Mouse (Mus musculus) olfactory bulb, adult 2 months (tissue): ENCODE results near the gene Hexa. TPM values are rescaled to one million over a fixed set of nuclear protein-coding genes. Genes with fewer than 3 reads are reported as not detected.

Source experiments
- H3K27ac ChIP-seq: fragments of 200-500 bp; 2 replicates; pipeline ENCODE4 v1.5.1; 2012; ENCODE audit warnings: low read depth, low read length; ENCODE audit not compliant: insufficient read depth
- H3K4me1 ChIP-seq: fragments of 200-500 bp; 2 replicates; pipeline ENCODE4 v1.6.1; 2012; ENCODE audit warnings: low read length; ENCODE audit not compliant: control insufficient read depth, insufficient read depth
- H3K4me3 ChIP-seq: fragments of 200-500 bp; 2 replicates; pipeline ENCODE4 v1.5.1; 2012; ENCODE audit warnings: mild to moderate bottlenecking, low read depth, low read length, moderate library complexity; ENCODE audit not compliant: insufficient read depth
- CTCF ChIP-seq: fragments of 200-500 bp; IDR thresholded peaks from 2 replicates; pipeline ENCODE4 v1.5.1; 2012; ENCODE audit warnings: low read depth, mild to moderate bottlenecking, low read length, moderate library complexity; ENCODE audit not compliant: insufficient read depth
- POLR2A ChIP-seq: fragments of 200-500 bp; IDR thresholded peaks from 2 replicates; pipeline ENCODE4 v1.6.1; 2012; ENCODE audit warnings: mild to moderate bottlenecking, low read depth, low read length, moderate library complexity; ENCODE audit not compliant: insufficient read depth
- WGBS: fragments of 180-500 bp; shearing (Covaris S2); methylation state at CpG from one replicate; pipeline ENCODE4 v1.1.7; 2018; 5-methylcytosine and 5-hydroxymethylcytosine counted together
- polyA plus RNA-seq: library from polyadenylated mRNA; stranded (reverse); fragments of >200 nt; gene quantifications from 2 replicates; pipeline ENCODE4 v1.2.4, GENCODE M21; 2012; ENCODE audit warnings: low replicate concordance; ENCODE audit not compliant: missing spikeins, insufficient read depth, insufficient read length

Gene Hexa
- polyA plus RNA-seq, 1 experiment, result not detected

DNA sequence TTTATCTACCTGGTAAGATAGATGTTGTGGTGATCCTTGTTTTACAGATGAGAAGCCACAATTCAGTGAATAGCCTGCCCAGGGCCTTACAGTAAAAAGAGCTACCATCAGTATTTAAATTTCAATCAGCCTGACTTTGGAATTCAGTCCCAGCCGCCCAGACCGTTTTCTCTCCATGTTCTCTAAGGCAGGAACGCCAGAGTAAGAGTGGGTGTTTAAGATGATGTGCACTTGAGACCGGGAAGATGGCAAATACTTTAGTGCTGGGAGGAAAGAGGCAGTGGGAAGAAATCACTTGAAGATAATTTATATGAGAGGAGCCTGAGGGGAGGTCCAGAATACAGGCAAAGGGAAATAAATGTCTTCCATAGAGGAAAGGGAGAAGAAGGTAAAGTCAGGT lies 10.7 kb downstream of the Hexa start:
- peaks cover 12% of the 10 kb centered on the region for H3K4me1 ChIP-seq
- no peak overlapping the region for H3K27ac ChIP-seq
- no peak overlapping the region for H3K4me3 ChIP-seq
- TF ChIP-seq POLR2A (no peak), CTCF (no peak)
- 41% methylated on average over 4 of the region's 4 CpGs for WGBS

DNA sequence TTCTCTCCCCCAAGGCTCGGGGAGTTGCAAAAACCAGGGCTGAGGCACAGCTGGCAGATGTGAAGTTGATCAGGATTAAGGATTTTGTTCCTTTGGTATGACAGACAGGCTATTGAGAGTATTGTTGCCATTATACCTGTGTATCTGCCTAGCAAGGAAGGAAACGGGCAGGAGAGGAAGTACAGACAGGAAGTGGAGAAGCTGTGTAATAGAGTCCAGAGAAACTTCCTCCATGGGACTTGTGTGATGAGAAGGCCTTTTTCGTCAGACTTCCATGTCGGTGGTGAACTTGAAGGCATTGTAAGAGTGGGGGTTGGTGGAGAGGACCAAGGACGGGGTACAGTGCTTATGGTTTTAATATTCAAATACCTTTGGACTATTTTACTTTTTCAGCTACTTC lies 11.7 kb downstream of the Hexa start:
- no peak for TF ChIP-seq POLR2A
- Histone ChIP-seq H3K27ac (no peak overlapping the region), H3K4me1 (peaks cover 15% of the 10 kb centered on the region), H3K4me3 (no peak overlapping the region)
- WGBS, result 81% methylated on average over 5 of the region's 5 CpGs

DNA sequence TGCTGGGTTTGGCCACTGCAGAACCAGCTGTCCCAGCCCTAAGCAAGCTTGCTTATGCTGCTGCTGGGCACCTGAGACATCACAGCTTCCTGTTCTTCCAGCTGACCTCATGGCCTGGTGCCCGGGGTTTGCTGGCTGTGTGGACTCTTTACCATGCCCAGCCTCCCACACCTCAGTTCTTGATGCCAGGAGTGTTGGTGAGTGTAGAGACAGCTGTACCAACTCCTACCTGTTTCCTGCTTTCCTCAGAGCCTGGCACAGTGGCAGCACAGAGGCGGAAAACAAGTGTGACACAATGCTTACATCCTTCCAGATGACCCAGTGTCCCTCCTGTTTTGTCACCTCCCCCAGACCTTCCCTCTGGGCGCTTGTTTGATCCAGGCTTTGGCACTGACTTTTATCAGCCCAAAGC lies 12.3 kb downstream of the Hexa start:
- Histone ChIP-seq H3K4me3 (no peak overlapping the region), H3K27ac (no peak overlapping the region), H3K4me1 (peaks cover 13% of the 10 kb centered on the region)
- TF ChIP-seq CTCF (no peak), POLR2A (no peak)
- WGBS, result 69% methylated on average over 3 of the region's 3 CpGs

DNA sequence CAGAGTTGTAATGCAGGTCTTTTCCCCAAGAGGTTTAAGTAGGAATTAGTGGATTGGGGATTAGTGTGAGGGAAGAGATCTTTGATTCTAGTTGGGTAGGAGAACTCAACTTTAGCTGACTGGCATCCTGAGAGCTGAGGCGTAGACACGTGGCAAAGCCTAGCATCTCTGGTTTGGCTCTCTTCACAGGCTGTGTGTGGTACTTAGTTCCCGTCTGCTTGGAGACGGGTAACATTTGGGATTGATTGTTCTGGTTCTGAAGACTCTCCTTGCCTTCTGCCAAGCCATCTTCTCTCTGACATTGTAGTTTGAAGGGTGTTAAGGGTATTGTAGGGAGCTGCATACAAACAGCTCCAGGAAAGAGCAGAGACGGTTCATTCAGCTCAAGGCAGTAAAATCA lies 13.3 kb downstream of the Hexa start:
- 81% methylated on average over 5 of the region's 5 CpGs for WGBS
- H3K27ac ChIP-seq, result no peak overlapping the region

DNA sequence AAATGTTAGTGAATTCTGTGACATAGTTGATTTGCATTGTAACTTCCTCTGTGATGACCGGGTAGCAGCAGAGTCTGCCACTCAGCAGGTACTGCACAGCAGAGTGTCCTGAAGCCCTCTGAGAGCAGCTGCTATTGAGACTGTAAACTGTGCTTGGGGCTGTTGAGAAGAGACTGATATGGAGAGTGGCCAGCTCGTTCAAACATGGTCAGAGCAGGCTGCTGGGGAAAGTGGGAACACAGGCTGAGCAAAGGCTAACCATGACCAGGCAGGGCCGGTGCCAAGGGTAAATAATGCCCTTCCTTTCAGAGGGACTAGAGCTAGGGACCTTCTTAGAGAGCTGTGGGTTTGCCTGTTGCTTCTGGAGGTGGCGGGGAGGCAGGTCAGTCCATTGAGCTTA lies 14.4 kb downstream of the Hexa start:
- Histone ChIP-seq H3K4me1 (peaks cover 11% of the 10 kb centered on the region), H3K27ac (no peak overlapping the region), H3K4me3 (no peak overlapping the region)
- TF ChIP-seq POLR2A (no peak), CTCF (no peak)
- WGBS, result 69% methylated on average over 4 of the region's 4 CpGs

More for the DNA sequence above, 13.3 kb downstream of the Hexa start:
- TF ChIP-seq POLR2A (no peak), CTCF (no peak)
- H3K4me3 ChIP-seq, result no peak overlapping the region
- H3K4me1 ChIP-seq, result peaks cover 12% of the 10 kb centered on the region

DNA sequence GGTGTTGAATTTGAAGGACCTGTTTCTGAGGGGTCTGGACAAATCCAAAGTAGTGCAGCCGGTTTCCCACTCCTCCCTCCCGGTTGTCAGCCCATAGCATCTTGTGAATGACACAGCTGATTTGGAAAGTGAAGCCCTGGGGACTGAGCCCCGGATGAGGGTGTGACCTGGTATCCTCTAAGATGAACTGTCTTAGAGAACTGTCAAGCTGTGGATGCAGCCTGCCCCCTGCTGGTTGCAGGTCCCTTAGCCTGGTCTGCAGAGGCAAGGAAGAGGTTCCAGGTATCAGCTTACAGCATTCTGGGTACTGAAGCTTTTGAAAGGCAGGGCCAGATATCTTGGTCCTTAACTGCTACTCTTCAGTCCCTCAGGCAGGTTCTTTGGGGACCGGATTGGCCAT lies 26.3 kb downstream of the Hexa start:
- WGBS, result 33% methylated on average over 4 of the region's 4 CpGs
- no peak overlapping the region for H3K4me3 ChIP-seq
- TF ChIP-seq POLR2A (no peak), CTCF (peak; percentile 53; the same call in 1 of the 2 replicates)
- no peak overlapping the region for H3K27ac ChIP-seq
- peaks cover 20% of the 10 kb centered on the region for H3K4me1 ChIP-seq

DNA sequence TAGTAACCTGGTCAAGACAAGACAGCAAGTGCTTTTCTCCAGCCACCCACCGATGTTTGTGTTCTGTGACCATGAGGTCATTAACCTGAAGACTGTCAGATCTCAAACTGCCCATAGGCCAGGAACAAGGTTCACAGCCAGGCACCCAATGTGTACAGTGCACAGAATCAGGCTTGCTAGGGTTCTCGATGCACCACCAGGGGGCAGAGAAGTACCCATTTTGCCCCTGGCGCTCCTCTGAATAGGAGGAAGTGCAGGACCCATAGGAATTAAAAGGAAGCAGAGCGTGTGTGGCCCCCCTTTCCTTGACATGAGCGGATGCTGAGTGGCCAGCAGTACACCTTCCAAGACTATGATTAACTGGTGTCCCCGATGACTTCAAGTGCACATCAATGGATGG lies 27.8 kb downstream of the Hexa start:
- 20% methylated on average over 6 of the region's 6 CpGs for WGBS
- no peak overlapping the region for H3K4me3 ChIP-seq
- peak; percentile 61 for TF ChIP-seq CTCF
- TF ChIP-seq POLR2A, result no peak
- no peak overlapping the region for H3K27ac ChIP-seq
- peaks cover 9% of the 10 kb centered on the region; the same call in 1 of the 2 replicates for H3K4me1 ChIP-seq

DNA sequence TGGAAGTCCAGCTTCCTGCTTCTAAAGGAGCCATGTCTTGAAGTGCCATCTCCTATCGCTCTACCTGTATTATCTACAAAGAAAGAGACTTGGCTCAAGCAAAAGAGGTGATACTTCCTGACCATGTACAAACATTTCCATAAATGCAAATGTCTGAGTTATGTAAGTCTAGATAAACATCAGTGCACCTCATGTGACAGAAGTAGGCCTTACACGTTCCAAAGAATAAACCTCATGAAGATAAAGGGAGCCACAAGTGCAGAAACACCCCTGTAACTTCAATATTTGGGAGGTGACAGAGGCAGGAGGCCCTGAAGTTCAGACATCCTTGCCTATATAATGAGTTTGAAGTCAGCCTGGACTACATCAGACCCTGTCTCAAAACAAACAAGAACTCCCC lies 32.5 kb downstream of the Hexa start:
- 84% methylated on average over 2 of the region's 2 CpGs for WGBS
- no peaks in the 10 kb centered on the region for H3K4me1 ChIP-seq

DNA sequence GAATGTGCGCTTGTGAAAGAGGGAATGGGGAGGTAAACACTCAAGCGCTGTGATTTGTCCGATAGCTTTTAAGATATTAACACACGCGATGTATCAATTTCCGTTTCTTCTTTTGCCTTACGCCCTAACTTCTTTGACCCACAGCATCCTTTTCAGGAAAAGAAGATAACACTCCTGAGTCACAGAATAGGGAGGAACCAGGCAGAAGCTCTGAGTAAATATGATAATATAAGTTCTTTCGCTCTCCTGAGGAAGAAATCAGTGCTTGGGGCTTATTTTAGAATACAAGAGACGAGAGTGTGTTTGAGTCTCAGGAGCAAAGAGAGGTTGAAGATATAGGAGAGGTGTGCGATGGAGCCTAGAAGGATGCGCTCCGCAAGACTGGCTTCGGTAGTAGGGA lies 38.1 kb downstream of the Hexa start:
- Histone ChIP-seq H3K4me1 (peaks cover 10% of the 10 kb centered on the region), H3K4me3 (peak overlapping the region; percentile 60), H3K27ac (no peak overlapping the region; the same call in 1 of the 2 replicates)
- no peak for TF ChIP-seq POLR2A
- no peak for TF ChIP-seq CTCF
- WGBS, result 6% methylated on average over 13 of the region's 13 CpGs

More for the DNA sequence above, 32.5 kb downstream of the Hexa start:
- Histone ChIP-seq H3K27ac (no peak overlapping the region), H3K4me3 (no peak overlapping the region)
- TF ChIP-seq POLR2A (no peak), CTCF (no peak)
